Mouse (Mus musculus) layer of hippocampus, adult 8-10 months (tissue): ENCODE results near the gene Gm42742. TPM values are rescaled to one million over a fixed set of nuclear protein-coding genes. Genes with fewer than 3 reads are reported as not detected.
A peak's percentile ranks its signal among the peaks of the same experiment; 100 is the strongest.

Experiments
- DNase-seq, 2 experiments: peaks; one replicate each; pipeline ENCODE4 v3.0.0; 2022; ENCODE audit warnings: low spot score in 2 of 2
- total RNA-seq, 4 experiments: library from RNA; stranded (reverse); gene quantifications; 2 replicates each; pipeline ENCODE4 v1.2.4; 2022

Gene Gm42742
- total RNA-seq, 4 experiments from 2014 or later: 20.5 to 63.0 (median 52.5) TPM

GRCm38 (mm10) chr7:127020491-127020890 lies 406 bp downstream of the Gm42742 start:
- DNase-seq: no peak

- DNase-seq: no peak
Observed at GRCm38 (mm10) chr7:127020031-127020430, 866 bp downstream of the Gm42742 start.

- DNase-seq: no peak
Observed at GRCm38 (mm10) chr7:127019306-127019960, 1.5 kb downstream of the Gm42742 start.

- DNase-seq: no peak
Observed at GRCm38 (mm10) chr7:127018416-127019305, 2.2 kb downstream of the Gm42742 start.

- DNase-seq: no peak
Observed at GRCm38 (mm10) chr7:127017950-127018345, 2.9 kb downstream of the Gm42742 start.

- DNase-seq: peak; percentile 96 to 99
Observed at GRCm38 (mm10) chr7:127016971-127017949, 3.6 kb downstream of the Gm42742 start, which contains the start of gene Pagr1a. Gene Pagr1a, minus strand, starts transcription at chr7:127017352.

GRCm38 (mm10) chr7:127016486-127016938 lies 4.4 kb downstream of the Gm42742 start:
- no peak for DNase-seq

GRCm38 (mm10) chr7:127016481-127016485 lies 4.6 kb downstream of the Gm42742 start, which contains the start of gene Pagr1b:
Gene Pagr1b, minus strand, starts transcription at chr7:127016484.
- no peak for DNase-seq

GRCm38 (mm10) chr7:127016081-127016480 lies 4.8 kb downstream of the Gm42742 start:
- no peak for DNase-seq

- no peak for DNase-seq
Observed at GRCm38 (mm10) chr7:127014993-127015392, 5.9 kb downstream of the Gm42742 start.

GRCm38 (mm10) chr7:127014320-127014719 lies 6.6 kb downstream of the Gm42742 start, which contains the start of gene Mvp:
Gene Mvp, minus strand, starts transcription at chr7:127014621.
- no peak for DNase-seq

GRCm38 (mm10) chr7:127013385-127013784 lies 7.5 kb downstream of the Gm42742 start:
- DNase-seq: no peak

GRCm38 (mm10) chr7:127012845-127013244 lies 8.1 kb downstream of the Gm42742 start:
- no peak for DNase-seq

- no peak for DNase-seq
Observed at GRCm38 (mm10) chr7:127012374-127012773, 8.5 kb downstream of the Gm42742 start.

GRCm38 (mm10) chr7:127011717-127012116 lies 9.2 kb downstream of the Gm42742 start:
- no peak for DNase-seq

GRCm38 (mm10) chr7:127011051-127011450 lies 9.8 kb downstream of the Gm42742 start:
- no peak for DNase-seq

- peak in 1 of 2 experiments; percentile 10 for DNase-seq
Observed at GRCm38 (mm10) chr7:127009307-127010085, 11.4 kb downstream of the Gm42742 start.

GRCm38 (mm10) chr7:127008239-127009019 lies 12.5 kb downstream of the Gm42742 start:
- DNase-seq: peak; percentile 88 to 89

- peak in 1 of 2 experiments; percentile 4 for DNase-seq
Observed at GRCm38 (mm10) chr7:127007313-127008024, 13.4 kb downstream of the Gm42742 start.
